Mouse (Mus musculus) ES-CJ7 (cell line): ENCODE measurements around the gene Igsf8.

Experiments used
- DNase-seq: peaks from one replicate; pipeline ENCODE4 v3.0.0; 2011; ENCODE audit warnings: low read depth, low spot score

Gene Igsf8

DNA sequence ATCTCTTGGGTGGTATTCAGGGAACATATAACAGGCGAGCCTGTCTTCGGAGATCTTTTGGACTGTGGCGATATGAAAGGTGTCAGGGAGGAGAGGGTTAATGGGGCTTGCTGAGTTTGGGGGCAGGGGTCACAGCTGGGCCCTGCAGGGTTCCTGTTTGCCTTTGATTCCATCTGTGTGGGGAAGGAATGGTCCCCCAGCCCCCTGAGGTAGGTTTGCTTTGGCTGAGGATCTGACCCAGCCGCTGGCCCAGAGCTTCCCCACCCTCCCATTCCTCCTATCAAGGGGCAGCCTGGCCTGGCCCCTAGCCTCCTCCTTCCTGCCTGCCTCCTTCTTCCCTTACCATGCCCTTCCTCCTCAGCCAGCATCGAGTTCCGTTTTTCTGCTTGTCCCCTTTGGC is 41.4 kb downstream of the Igsf8 start:
- no peak for DNase-seq

DNA sequence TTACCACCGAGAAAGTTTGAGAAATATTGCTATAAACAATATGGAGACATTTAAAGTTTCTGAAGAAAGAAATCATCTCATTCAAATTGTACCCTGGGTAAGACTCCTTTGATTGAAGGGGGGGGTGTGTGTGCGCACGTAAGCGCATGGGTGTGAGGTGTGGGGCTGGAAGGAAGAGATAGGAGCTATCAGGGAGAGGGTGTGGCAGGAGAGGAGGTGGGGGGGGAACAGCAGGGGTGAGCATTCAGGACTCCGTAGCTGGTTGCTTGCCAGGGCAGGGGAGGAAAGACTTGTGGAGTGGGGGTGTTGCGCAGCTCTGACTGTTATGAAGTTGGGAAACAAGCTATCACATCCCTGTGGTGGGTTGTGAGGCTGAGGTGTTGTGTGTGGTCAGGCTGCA is 43.0 kb downstream of the Igsf8 start:
- no peak for DNase-seq

GRCm38 (mm10) chr1:172305153-172305552 is 43.7 kb downstream of the Igsf8 start:
- DNase-seq, result no peak

- peak; percentile 57 for DNase-seq
Measured at GRCm38 (mm10) chr1:172305635-172306034, 44.2 kb downstream of the Igsf8 start.

DNA sequence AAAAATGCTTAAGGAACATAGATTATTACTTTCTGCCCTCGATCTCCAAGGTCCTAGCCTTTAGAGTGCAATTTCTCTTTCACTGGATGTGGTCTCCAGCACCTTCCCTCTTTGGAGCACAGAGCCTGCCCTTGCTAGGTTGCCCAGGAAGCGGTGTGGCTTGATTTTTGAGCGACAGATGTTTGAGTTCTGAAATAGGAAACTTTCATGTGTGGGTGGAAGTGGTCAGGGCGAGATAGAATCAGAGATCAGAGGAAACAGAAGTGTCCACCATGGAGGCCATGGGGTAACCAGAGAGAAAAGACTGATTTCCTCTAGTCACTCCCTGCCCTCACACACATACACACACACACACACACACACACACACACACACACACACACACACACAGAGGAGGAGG is 44.8 kb downstream of the Igsf8 start:
- no peak for DNase-seq

- no peak for DNase-seq
Measured at GRCm38 (mm10) chr1:172306885-172307284, 45.4 kb downstream of the Igsf8 start.

- no peak for DNase-seq
Measured at GRCm38 (mm10) chr1:172307936-172308335, 46.5 kb downstream of the Igsf8 start.

DNA sequence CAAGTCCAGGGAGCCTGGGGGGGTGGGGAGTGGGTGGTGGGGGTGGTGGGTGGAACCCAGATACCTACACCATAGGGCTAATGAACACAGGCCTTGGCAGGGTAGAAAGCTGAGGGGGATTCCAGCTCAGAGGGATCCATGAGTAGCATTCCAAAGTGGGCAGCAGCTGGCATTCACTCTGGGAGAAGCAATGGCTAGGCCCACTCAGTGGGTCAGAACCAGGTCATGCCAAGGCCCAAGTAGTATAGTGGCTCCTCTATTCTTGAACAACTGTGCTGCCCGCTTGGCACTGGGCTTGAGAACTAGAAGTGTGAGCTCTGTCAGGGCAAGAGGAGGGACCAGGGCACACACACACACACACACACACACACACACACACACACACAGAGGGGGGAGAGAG is 47.0 kb downstream of the Igsf8 start:
- DNase-seq, result no peak

DNA sequence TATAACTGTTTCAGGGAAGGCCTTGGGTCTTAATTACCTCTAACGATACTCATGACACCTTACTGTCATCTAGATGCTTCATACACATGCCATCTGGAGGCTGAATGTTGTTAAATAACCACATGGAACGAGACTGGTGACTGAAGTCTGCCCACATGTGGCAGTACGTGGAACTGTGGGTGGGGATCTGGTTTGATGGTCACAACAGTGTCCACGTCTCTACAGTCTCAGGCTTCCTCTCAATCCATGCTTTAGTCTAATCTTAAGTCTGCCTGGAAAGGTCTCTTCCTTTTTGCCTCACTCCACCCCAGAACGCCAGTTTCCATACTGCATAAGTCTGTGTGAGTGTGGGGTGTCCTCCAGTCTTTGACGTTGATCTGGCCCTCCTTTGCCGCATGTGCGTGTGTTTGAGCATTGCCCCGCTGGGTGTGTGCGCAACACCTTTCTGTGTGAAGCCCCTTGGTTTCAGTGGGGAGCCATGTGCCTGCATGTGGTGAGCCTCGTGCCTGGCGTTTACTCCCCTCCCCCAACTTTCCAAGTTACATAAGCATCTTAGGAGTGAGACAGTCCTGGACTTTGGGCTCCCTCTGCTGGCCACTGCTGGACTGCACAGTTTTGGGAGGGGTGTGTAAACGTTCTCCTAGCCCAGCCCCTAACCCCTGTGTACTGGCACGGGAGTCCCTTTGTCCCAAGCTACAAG is 48.4 kb downstream of the Igsf8 start:
- peak; percentile 99 for DNase-seq

- DNase-seq, result peak; percentile 95
Measured at GRCm38 (mm10) chr1:172311248-172311906, 49.9 kb downstream of the Igsf8 start.

DNA sequence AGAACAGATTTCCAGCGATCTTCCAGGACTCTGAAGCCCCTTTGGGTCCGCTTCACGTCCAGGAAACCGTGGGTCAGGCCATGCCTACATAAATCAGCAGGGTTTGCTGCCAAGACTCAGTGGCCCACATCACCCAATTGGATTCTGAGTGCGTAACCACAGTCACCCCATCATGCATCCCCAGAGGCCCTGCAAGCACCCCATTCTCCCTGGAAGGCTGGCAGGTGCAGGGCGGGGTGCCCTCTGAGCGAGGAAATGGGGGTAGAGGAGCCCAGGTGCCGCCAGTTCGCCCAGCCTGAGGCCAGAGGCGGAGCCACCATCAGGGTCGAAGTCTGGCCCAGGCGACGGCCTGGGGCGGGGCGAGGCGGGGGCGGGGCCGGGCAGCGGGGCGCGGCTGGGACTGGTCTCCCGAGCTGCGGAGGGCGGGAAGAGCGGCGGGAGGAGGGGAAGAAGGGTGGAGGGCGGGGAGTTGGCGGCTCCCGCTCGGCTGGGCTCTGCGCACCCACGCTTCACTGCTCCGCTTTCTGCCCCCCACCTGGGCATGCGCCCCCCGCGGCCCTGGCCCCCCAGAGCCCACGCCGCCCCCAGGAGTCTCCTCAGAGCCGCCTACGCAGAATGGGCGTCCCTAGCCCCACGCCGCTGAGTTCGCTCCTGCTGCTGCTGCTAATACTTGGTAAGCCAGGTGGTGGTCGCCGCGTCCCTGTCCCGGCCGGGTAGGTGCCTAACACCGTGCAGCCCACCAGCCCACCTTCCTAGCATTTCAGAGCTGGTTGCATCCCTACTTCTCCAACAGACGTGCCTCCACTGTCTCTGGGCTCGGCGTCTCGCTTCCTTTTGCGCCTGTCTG is 50.7 kb downstream of the Igsf8 start:
- DNase-seq, result peak; percentile 84

DNA sequence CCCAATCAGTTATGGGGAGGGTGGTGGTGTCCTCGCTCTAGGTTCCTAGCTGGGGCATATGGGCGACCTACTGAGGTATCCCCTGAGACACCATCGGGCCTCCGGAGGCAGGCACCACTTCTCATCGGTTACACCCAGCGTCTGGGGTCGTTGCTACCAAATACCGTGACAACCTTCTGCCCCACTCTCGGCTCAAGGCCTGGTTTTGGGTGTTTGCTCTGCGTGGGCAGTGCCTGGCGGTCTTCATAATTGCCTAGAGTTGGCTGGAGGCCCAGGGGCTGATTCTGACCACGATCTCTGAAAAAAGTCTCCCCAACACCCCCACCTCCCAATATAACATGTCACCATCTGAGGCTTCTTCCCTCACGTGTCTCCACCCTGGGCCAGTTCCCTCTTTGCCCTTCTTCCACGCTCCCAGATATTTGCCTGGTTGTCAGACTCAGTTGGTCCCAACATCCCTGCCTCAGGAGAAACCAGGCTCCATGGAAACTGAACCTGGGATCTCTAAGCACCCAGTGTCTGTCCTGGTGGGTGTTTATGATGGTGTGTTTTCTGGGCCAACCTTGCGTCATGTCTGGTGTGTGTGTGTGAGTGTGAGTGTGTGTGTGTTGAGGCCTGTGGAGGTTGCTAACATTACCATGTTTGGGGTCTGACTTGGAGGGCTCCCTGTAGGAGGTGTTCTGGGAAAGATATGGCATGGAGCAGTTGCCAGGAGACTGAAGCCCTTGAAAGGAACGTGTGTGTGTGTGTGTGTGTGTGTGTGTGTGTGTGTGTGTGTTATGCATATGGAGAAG is 51.5 kb downstream of the Igsf8 start:
- no peak for DNase-seq

- no peak for DNase-seq
Measured at GRCm38 (mm10) chr1:172313613-172314411, 52.4 kb downstream of the Igsf8 start.

DNA sequence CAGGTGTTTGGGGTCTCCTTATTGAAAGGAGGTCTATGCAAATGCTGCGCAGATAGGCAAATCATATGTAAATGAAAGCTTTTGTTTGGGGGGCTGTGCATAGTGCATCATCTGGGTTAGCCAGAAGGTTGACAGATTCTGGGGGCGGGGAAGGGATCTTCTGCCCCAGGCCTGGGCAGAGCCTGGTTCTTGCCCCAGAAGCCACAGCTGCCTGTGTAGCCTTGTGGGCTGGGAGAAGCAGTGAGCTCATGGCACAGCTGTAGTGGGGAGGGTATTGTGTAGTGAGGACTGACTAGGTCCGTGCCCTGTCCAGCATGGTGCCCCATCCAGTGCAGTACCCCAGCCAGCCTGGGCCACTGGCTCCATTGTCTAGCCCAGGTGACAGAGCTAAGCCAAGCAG is 53.5 kb downstream of the Igsf8 start:
- DNase-seq, result no peak

DNA sequence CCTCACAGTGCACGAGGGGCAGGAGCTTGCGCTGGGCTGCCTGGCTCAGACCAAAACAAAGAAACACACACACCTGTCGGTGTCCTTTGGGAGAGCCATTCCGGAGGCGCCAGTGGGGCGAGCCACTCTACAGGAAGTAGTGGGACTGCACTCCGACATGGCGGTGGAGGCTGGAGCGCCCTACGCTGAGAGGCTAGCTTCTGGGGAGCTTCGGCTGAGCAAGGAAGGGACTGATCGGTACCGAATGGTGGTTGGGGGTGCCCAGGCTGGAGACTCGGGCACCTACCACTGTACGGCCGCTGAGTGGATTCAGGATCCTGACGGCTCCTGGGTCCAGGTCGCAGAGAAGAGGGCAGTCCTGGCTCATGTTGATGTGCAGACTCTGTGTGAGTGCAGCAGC is 56.0 kb downstream of the Igsf8 start:
- no peak for DNase-seq

DNA sequence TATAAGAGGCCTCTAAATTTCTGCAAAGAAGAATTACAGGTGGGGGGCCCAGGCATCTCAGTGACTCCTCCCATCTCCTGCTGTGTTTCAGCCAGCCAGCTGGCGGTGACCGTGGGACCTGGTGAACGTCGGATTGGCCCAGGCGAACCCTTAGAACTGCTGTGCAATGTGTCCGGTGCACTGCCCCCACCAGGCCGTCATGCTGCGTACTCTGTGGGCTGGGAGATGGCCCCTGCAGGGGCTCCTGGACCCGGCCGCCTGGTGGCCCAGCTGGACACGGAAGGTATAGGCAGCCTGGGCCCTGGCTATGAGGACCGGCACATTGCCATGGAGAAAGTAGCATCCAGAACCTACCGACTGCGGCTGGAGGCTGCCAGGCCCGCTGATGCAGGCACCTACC is 56.5 kb downstream of the Igsf8 start:
- peak; percentile 37 for DNase-seq

GRCm38 (mm10) chr1:172318424-172319035 is 57.1 kb downstream of the Igsf8 start:
- DNase-seq, result no peak

DNA sequence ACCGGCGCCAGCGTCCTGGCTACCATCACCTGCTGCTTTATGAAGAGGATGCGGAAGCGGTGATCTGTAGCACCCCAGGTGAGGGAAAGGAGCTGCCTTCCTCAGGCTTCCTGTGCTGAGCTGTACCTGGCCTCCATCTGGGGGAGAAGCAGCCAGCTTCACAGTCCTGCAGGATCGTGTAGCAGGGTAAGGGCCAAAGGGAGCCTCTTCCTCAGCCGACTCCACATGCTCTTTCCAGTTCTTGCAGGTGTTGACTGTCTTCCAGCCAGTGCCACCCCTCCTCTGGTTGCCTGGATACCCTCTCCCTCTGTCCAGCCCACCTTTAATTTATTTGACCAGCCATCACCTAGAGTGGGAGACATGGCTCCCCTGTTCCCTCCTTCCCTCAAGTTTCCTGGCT is 57.9 kb downstream of the Igsf8 start:
- DNase-seq, result no peak

DNA sequence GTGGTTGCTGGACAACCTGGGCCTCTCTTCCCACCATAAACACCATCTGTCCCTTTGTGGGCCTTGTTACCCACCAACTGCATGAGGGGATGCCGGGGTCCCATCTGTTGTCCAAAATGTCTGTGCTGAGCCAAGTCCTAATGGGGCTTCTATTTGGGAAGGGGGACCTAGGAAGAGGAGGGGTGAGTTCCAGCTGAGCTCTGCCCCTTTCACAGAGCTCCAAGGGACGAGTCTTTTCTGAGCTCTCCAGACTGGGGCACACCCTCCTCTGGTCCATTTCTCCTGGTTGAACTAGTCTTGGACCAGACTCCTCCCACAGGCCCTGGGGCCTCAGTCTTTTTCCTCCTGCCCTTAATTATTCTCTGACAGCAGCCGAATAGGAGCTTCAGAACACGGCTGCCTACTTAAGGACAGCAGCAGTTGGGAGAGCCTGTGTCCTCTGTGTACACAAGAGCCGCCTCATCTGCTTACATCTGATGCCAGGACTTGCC is 58.5 kb downstream of the Igsf8 start:
- DNase-seq, result no peak

GRCm38 (mm10) chr1:172322725-172323124 is 61.3 kb downstream of the Igsf8 start:
- no peak for DNase-seq
